In genomic region chr6:72797763-72798162, GRCm38 (mm10) we compare ENCODE assay signal across 26 mouse cellular contexts. TPM values are rescaled to one million over a fixed set of nuclear protein-coding genes. Genes with fewer than 3 reads are reported as not detected.
A peak's percentile ranks its signal among the peaks of the same experiment; 100 is the strongest.
DNase-seq lines count a peak whose midpoint lies in the region; ATAC-seq and TF ChIP-seq lines count a peak whose summit lies in the region.
"Had no signal": no experiment of that assay in that cellular context is flagged by ENCODE, and none has a peak within 500 bp of the region (broad histone marks: within the 10 kb centered on the region; RNA-seq: fewer than 3 reads in every experiment).

No protein-coding gene starts in this region.

- DNase-seq in lung, postnatal 0 days (ENCODE audit: low spot score) = no peak
- DNase-seq in lung, postnatal 14 days = no peak
- DNase-seq in MEL (ENCODE audit: low read depth, low spot score) = peak; percentile 22
- DNase-seq in urinary bladder, adult 18-20 months (ENCODE audit: low spot score in 2 of 2) = no peak
- no peak for DNase-seq in left cerebral cortex, postnatal 4 days
- DNase-seq: adrenal gland, postnatal 14 days; cerebellum, adult 2 months; gastrocnemius, postnatal 14 days; heart, adult 18-20 months; kidney, adult 9 months; kidney, postnatal 36 days; liver; liver, postnatal 0 days; lung, postnatal 36 days; midbrain, embryonic 14.5 days; right cerebral cortex, postnatal 14 days; thymus, postnatal 14 days had no signal

- no peaks in the 10 kb centered on the region for H3K9me3 ChIP-seq in intestine, postnatal 0 days (ENCODE audit: control insufficient read depth)
- H3K9me3 ChIP-seq in intestine, embryonic 16.5 days (ENCODE audit: control insufficient read depth, low read length) = no peaks in the 10 kb centered on the region
- H3K9me3 ChIP-seq in lung, postnatal 0 days (ENCODE audit: low read length) = no peaks in the 10 kb centered on the region
- no peaks in the 10 kb centered on the region for H3K9me3 ChIP-seq in MEL (replicated peaks; ENCODE audit: insufficient read depth, low read length)
- H3K9me3 ChIP-seq: embryonic facial prominence, embryonic 15.5 days; forebrain, embryonic 15.5 days; heart, embryonic 13.5 days; hindbrain, embryonic 13.5 days; limb, embryonic 10.5 days; megakaryocyte, embryonic 14.5 days; neural tube, embryonic 12.5 days had no signal

- no peak overlapping the region for H3K9ac ChIP-seq in intestine, postnatal 0 days (ENCODE audit: low read depth, low read length)
- H3K9ac ChIP-seq in intestine, embryonic 16.5 days (ENCODE audit: low read depth, low read length) = no peak overlapping the region
- no peak overlapping the region for H3K9ac ChIP-seq in lung, postnatal 0 days (replicated peaks; ENCODE audit: low read depth)
- no peak overlapping the region for H3K9ac ChIP-seq in MEL (ENCODE audit: control insufficient read depth, low read depth, low read length, poor library complexity, severe bottlenecking)
- H3K9ac ChIP-seq: embryonic facial prominence, embryonic 15.5 days; forebrain, embryonic 15.5 days; heart, embryonic 13.5 days; hindbrain, embryonic 13.5 days; liver, postnatal 0 days; neural tube, embryonic 12.5 days had no signal

- H3K4me2 ChIP-seq in intestine, postnatal 0 days (replicated peaks; ENCODE audit: low read depth) = no peak overlapping the region
- no peak overlapping the region for H3K4me2 ChIP-seq in intestine, embryonic 16.5 days (ENCODE audit: low read depth, low read length)
- no peak overlapping the region for H3K4me2 ChIP-seq in lung, postnatal 0 days (replicated peaks; ENCODE audit: low read depth, low read length)
- H3K4me2 ChIP-seq: embryonic facial prominence, embryonic 15.5 days; forebrain, embryonic 15.5 days; heart, embryonic 13.5 days; hindbrain, embryonic 13.5 days; neural tube, embryonic 12.5 days had no signal

- no peak overlapping the region for H3K27ac ChIP-seq in intestine, postnatal 0 days (ENCODE audit: low read depth, low read length)
- H3K27ac ChIP-seq in intestine, embryonic 16.5 days (ENCODE audit: low read length) = no peak overlapping the region
- H3K27ac ChIP-seq in lung, postnatal 0 days (ENCODE audit: low read length) = no peak overlapping the region
- no peak overlapping the region for H3K27ac ChIP-seq in MEL (ENCODE audit: control insufficient read depth, low read depth, low read length)
- H3K27ac ChIP-seq: embryonic facial prominence, embryonic 15.5 days; forebrain, embryonic 15.5 days; heart, embryonic 13.5 days; hindbrain, embryonic 13.5 days; limb, embryonic 10.5 days; neural tube, embryonic 12.5 days had no signal

- no peaks in the 10 kb centered on the region for H3K79me2 ChIP-seq in MEL (ENCODE audit: control insufficient read depth, insufficient read depth, low read length, poor library complexity)

- no peak for TF ChIP-seq POLR2A in MEL (IDR thresholded peaks at IDR 0.05; ENCODE audit: control insufficient read depth in 1 of 2, insufficient read depth in 1 of 2, low read depth in 1 of 2, low read length in 2 of 2, poor library complexity in 1 of 2)

- peak; percentile 11 for TF ChIP-seq RAD21 in MEL (IDR thresholded peaks at IDR 0.05; ENCODE audit: low read depth, low read length)

- no peak overlapping the region for H3K4me3 ChIP-seq in intestine, postnatal 0 days (ENCODE audit: low read depth, low read length)
- no peak overlapping the region for H3K4me3 ChIP-seq in intestine, embryonic 16.5 days (ENCODE audit: low read length)
- no peak overlapping the region for H3K4me3 ChIP-seq in lung, postnatal 0 days (ENCODE audit: low read depth, low read length)
- no peak overlapping the region for H3K4me3 ChIP-seq in MEL (ENCODE audit: control insufficient read depth in 1 of 2, insufficient read depth in 1 of 2, low read depth in 2 of 2, low read length in 2 of 2)
- H3K4me3 ChIP-seq: embryonic facial prominence, embryonic 15.5 days; forebrain, embryonic 15.5 days; heart, embryonic 13.5 days; hindbrain, embryonic 13.5 days; limb, embryonic 10.5 days; megakaryocyte, embryonic 14.5 days; neural tube, embryonic 12.5 days had no signal

- no peaks in the 10 kb centered on the region for H3K4me1 ChIP-seq in intestine, postnatal 0 days (replicated peaks; ENCODE audit: control insufficient read depth, insufficient read depth, low read length)
- no peaks in the 10 kb centered on the region for H3K4me1 ChIP-seq in intestine, embryonic 16.5 days (ENCODE audit: control insufficient read depth, insufficient read depth, low read length)
- no peaks in the 10 kb centered on the region for H3K4me1 ChIP-seq in lung, postnatal 0 days (ENCODE audit: insufficient read depth, low read depth, low read length)
- H3K4me1 ChIP-seq in MEL (ENCODE audit: control insufficient read depth in 1 of 2, insufficient read depth in 2 of 2, low read length in 2 of 2) = no peaks in the 10 kb centered on the region
- H3K4me1 ChIP-seq: embryonic facial prominence, embryonic 15.5 days; forebrain, embryonic 15.5 days; heart, embryonic 13.5 days; megakaryocyte, embryonic 14.5 days had no signal

- intact Hi-C loops in left cerebral cortex, postnatal 4 days (cut with DNase I) = no loop called here

- TF ChIP-seq EP300 in lung, postnatal 0 days (IDR thresholded peaks at IDR 0.05) = no peak
- TF ChIP-seq EP300 in MEL (IDR thresholded peaks at IDR 0.05; ENCODE audit: low read depth in 1 of 2, low read length in 2 of 2) = no peak

- TF ChIP-seq CTCF in intestine, postnatal 0 days (IDR thresholded peaks at IDR 0.05; ENCODE audit: low read depth) = peak; percentile 20; the same call in 1 of the 2 replicates
- peak; percentile 25; the same call in 1 of the 2 replicates for TF ChIP-seq CTCF in lung, postnatal 0 days (IDR thresholded peaks at IDR 0.05)
- TF ChIP-seq CTCF in MEL (IDR thresholded peaks at IDR 0.05 in 2 of 3, conservative IDR thresholded peaks at IDR 0.05 in 1 of 3; ENCODE audit: control insufficient read depth in 1 of 3, insufficient read depth in 1 of 3, low read depth in 2 of 3, low read length in 3 of 3, poor library complexity in 1 of 3, severe bottlenecking in 1 of 3) = peak in 2 of 3 experiments; percentile 22 to 46; a peak in 3 of 6 replicates

- no peaks in the 10 kb centered on the region for H3K27me3 ChIP-seq in intestine, postnatal 0 days (replicated peaks; ENCODE audit: control insufficient read depth, insufficient read depth, low read length)
- no peaks in the 10 kb centered on the region for H3K27me3 ChIP-seq in intestine, embryonic 16.5 days (replicated peaks; ENCODE audit: control insufficient read depth, insufficient read depth, low read length)
- H3K27me3 ChIP-seq in lung, postnatal 0 days (replicated peaks; ENCODE audit: insufficient read depth, low read length) = no peaks in the 10 kb centered on the region
- no peaks in the 10 kb centered on the region for H3K27me3 ChIP-seq in MEL (ENCODE audit: control insufficient read depth in 1 of 2, insufficient read depth in 2 of 2, low read length in 2 of 2)
- H3K27me3 ChIP-seq: embryonic facial prominence, embryonic 15.5 days; forebrain, embryonic 15.5 days; heart, embryonic 13.5 days; neural tube, embryonic 12.5 days had no signal

- no peak for ATAC-seq in intestine, postnatal 0 days
- no peak for ATAC-seq in intestine, embryonic 16.5 days
- ATAC-seq in lung, postnatal 0 days = no peak
- ATAC-seq: forebrain, embryonic 15.5 days; liver, postnatal 0 days had no signal

- H3K36me3 ChIP-seq in intestine, postnatal 0 days (ENCODE audit: control insufficient read depth, insufficient read depth) = no peaks in the 10 kb centered on the region
- H3K36me3 ChIP-seq in intestine, embryonic 16.5 days (ENCODE audit: control insufficient read depth, insufficient read depth, low read length) = no peaks in the 10 kb centered on the region
- no peaks in the 10 kb centered on the region for H3K36me3 ChIP-seq in lung, postnatal 0 days (ENCODE audit: insufficient read depth, low read length)
- H3K36me3 ChIP-seq in MEL (ENCODE audit: control insufficient read depth in 1 of 2, insufficient read depth in 2 of 2, low read length in 2 of 2) = no peaks in the 10 kb centered on the region
- H3K36me3 ChIP-seq: embryonic facial prominence, embryonic 15.5 days; forebrain, embryonic 15.5 days; heart, embryonic 13.5 days; hindbrain, embryonic 13.5 days; limb, embryonic 10.5 days; neural tube, embryonic 12.5 days had no signal

TF ChIP-seq in MEL, 35 proteins besides CTCF, POLR2A, EP300 and RAD21:
- TF ChIP-seq ELF1 (IDR thresholded peaks at IDR 0.05; ENCODE audit: low read depth, low read length) (no peak), SMC3 (IDR thresholded peaks at IDR 0.05; ENCODE audit: low read depth, low read length) (peak; percentile 18; the same call in 1 of the 2 replicates), ZNF384 (IDR thresholded peaks at IDR 0.05; ENCODE audit: low read depth, low read length) (peak; percentile 81)

RNA-seq across cellular contexts. Expression of gene Tcf7l1, which starts 8.7 kb away (rescaled TPM):
- 6.6 and 6.8 TPM in 2 replicates for polyA plus RNA-seq in intestine, postnatal 0 days (2015; fragmentation: Nextera tagmentation; extraction: Ambion mirVana)
- 8.5 and 11.2 TPM in 2 replicates for polyA plus RNA-seq in intestine, embryonic 16.5 days (2015; fragmentation: Nextera tagmentation; extraction: Ambion mirVana)
- polyA plus RNA-seq in lung, postnatal 0 days (2015; fragmentation: Nextera tagmentation; extraction: Ambion mirVana) = 17.5 and 18.6 TPM in 2 replicates
- not detected in 2 replicates for total RNA-seq in MEL (2012; rRNA removed)
- polyA plus RNA-seq in MEL (2012; ENCODE audit: insufficient read depth in 1 of 2, insufficient read length in 2 of 2, low read depth in 1 of 2, low replicate concordance in 2 of 2, missing spikeins in 1 of 2) = not detected
- 1 to 10 TPM; 4.1 to 5.3 TPM for total RNA-seq in left cerebral cortex, postnatal 4 days (2021)
